Mouse (Mus musculus) spleen, postnatal 14 days (tissue): Measurements from ENCODE around the gene Zfp69.

ENCODE experiments used
- DNase-seq, 2 experiments: peaks; one replicate each; pipeline ENCODE4 v3.0.0; 2021 to 2022; ENCODE audit warnings: low spot score in 2 of 2

Gene Zfp69

DNA sequence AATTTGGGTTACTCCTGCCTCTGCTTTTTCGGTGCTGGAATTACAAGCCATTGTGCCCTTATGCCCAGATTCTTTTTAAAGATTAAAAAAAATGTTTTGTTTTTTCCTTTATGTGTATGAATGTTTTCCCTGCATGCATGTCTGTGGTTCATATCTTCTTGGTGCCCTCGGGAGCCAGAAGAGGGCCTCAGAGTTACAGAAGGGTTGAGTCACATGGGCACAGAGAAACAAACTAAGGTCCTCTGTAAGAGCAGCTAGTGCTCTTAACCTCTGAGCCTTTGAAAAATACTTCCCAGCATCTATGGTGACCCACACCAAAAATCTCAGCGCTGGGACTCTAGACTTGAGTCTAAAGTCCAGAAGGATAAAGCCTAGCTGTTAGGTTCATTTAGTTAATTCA, 26.1 kb downstream of the Zfp69 start:
- no peak for DNase-seq

DNA sequence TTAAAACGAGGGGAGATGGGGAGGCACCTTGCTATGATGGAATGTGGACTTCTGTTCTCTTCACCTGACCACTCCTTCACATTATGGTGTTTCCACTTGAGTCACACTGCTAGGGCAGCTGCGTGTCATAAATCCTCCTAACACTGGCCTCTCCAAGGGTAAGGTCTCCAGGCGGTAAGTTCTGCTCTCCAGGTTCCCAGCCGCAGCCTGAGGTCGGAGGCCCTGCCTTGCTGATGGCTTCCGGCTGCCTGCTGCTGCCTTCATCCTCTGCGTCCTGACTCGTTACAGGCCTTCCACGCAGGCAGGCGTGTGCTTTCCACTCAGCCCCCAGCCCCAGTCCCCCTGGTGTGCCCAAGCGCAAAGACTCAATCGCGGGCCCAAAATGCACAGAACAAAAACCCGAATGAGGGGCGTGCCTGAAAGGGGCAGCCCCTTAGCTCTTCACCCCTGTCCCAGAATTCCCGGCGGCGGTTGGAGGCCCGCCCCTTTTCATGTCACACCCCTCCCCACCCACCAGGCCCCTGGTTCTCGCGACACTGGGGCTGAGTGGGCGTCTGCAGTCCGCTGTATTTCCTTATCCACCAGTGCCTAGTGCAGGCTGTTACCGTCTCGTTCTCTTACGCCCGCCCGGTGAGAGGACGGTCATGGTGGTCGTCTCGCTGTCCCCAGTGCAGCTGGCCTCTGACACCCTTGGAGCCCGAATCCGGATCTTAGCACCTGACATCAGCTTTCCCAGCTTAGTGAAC, 26.8 kb downstream of the Zfp69 start, which contains the start of gene Exo5:
Gene Exo5 (minus strand): TSS at position 464 of the 746 bp plus-strand sequence.
- peak; percentile 74 to 89 for DNase-seq

- no peak for DNase-seq
Observed at GRCm38 (mm10) chr4:120921461-120921860, 30.0 kb downstream of the Zfp69 start.

DNA sequence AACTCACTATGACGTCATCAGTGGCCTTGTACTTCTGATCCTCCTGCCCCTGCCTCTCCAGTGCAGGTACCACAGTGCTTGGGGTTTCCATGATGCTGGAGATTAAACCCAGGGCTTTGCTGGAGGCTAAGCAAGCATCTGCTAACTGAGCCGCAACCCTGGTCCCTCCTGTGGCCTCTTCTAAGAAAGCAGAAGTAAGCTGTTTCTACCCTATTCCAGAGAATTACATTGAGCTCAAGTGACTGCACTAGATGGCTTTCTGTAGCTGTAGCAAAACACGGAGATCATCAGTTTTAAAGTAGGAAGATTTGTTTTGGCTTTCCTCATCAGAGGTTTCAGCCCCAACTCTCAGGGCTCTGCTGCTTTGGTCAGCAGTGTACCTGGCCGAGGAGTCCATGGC, 37.0 kb downstream of the Zfp69 start:
- DNase-seq = no peak

DNA sequence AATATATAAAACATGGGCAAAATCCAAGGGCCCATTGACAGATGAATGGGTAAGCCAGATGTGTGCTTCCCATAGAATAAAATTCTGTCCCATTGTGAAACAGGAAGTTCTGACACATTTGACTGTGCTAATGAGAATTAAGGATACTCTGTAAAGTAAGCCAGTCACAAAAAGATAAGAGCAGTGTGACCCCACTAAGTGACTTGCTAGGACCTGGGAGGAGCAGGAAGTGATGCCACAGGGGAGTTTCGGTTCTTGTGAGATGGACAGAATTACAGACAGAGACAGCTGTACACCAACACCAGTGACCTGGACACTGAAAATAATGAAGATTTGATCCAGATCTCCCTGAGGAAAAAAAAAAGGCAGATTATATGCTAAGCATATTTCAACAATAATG, 37.6 kb downstream of the Zfp69 start:
- no peak for DNase-seq

- no peak for DNase-seq
Observed at GRCm38 (mm10) chr4:120913443-120913842, 38.1 kb downstream of the Zfp69 start.

DNA sequence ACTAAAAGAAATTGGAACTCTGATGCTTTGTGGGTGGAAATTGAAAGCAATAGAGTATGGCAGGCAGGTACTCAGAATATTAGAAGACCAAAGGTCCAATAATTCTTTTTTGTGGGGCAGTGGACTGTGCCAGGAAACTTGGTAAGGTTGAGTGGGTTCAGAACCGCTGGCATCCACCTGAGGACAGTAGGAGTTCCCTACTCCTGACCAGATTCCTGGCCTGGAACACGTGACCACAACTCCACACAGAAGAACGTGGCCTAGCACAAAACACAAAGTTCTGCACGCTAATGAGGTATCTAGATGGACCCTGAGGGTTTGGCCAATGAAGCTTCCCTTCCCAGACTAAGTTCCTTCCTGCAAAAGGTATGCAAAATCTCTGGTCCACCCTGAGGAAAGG, 38.6 kb downstream of the Zfp69 start:
- DNase-seq = no peak

- no peak for DNase-seq
Observed at GRCm38 (mm10) chr4:120911086-120911485, 40.4 kb downstream of the Zfp69 start.

DNA sequence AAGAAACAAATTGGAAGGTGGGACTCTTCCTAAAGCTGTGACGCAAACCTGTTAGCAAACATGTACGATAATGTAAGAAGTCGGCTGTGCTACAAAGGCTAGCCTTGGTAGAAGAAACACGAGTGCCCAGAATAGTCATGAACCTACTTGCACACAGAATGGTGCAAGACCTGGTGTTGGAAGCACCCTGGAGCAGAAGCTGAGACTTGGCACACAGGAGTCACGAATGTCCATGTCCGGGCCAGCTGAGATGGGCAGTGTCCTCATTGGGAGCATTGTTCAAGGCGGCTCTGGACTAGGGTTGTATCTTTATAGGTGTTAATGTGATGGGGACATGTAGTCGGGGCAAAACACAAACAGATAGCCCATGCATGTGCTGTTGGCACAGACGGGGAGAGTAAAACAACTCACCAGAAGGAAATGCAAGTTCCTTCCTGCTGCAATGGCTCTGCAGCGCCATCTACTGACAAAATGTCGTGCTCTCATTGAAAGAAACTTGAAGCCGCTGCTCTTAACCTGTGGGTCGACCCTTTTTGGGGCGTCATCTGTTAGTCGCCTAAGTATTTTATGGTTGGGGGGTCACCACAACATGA, 41.8 kb downstream of the Zfp69 start:
- peak in 1 of 2 experiments; percentile 50 for DNase-seq

DNA sequence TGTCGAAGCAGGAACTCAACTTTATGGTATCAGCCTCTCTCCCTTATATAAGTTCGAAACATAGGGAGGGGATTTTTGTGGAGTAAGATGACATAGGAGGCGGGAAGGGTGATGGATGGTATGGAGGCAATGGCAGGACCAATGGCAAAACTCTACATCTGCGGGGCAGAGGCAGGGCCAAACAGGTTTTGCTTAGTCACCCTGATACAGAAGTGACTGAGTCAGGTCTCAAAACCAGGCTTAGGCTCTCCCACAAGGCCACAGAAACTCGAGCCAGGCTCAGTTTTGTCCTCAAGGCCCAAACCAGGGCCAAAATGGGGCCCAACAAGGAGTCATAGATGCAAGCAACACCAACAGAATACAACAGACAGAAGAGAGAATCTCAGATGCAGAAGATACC, 45.9 kb downstream of the Zfp69 start:
- no peak for DNase-seq

GRCm38 (mm10) chr4:120904533-120904932, 47.0 kb downstream of the Zfp69 start:
- DNase-seq = no peak

DNA sequence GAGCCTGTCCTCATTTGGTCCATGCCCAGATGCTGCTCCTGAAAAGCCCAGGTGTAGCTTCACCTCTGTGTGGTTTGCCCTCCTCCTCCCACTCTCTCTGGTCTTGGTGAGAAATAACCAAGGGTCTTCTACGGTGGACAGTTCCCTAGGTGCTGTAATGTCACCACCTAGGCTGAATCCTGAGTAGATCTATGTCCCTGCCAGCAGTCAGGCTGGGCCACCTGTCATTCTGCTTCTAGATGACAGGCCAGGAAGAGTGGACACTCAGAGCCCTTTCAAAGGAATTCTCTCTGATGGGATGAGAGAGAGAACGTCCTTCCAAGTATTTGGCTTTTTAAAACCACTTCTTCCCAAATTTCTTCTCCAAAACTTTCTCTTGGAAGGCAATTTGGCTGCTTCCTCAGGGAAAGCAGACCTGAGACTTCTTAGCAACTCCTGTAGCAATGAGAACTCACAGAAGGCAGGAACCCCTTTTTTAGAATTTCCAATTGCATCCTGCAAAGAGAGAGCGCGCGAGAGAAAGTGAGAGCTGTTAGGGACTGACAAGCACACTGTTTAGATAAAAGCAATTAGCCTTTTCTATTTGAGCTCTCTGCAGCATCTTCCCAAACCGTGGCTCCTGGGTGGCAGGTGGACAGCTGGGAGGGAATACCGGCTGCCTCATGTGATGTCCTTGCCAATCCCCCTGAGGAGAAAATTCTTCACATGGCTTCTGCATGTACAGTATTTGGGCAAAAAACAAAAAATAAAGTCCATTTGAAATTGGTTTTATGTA, 55.5 kb downstream of the Zfp69 start:
- no peak for DNase-seq

DNA sequence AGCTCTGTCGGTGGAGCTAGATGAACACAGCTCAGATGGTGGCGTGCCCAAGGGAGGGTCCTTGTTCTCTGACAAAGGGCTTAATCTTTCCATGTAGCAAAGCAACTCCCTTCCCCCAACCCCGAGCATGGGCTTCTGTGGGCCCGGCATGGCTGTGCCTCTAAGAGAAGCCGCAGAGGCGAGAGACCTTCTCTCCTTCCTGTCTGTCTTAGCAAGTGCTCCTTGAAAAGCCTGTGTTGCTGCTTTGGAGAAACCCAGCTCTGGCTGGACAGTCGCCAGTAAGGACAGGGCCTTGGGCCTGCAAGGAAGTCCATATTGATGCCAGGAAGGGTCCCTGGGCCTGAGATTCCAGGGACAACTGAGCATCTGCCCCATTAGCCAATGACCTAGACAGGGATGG, 56.3 kb downstream of the Zfp69 start:
- DNase-seq = no peak

- DNase-seq = no peak
Observed at GRCm38 (mm10) chr4:120894584-120894983, 56.9 kb downstream of the Zfp69 start.

DNA sequence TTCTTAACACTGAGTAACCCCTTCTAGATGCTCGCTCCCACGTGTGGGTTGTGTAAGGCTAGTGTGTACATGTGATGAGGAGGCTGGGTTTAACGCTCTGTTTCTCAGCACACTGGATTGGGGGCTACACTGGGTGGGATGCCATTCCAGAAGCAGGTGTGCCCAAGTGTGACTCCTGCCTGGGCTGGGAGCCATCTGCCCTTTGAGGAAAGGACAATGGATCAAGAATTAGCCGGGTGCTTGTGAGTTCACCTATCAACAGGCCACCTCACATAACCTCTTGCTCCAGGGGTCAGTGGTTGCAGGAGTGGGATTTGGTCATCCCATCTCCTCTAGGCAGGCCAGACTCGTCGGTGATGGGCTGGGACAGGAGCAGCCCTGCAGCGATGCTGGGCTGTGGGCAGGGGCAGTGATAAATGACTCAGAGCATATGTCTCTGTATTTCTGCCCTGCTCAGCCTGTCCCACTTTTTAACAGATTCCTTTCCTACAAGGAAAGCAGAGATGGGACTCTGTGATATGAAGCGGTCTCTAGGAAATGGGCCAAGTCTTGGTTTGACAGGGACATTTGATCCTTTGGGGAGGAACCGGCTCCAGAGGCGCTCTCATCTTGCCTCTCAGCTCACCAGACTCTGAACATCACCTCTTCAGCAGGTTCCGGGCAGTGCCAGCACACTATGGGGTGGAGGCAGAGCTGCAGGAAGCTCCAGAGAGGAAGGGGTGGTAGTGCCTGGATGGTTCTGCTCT, 57.7 kb downstream of the Zfp69 start:
- DNase-seq = no peak

DNA sequence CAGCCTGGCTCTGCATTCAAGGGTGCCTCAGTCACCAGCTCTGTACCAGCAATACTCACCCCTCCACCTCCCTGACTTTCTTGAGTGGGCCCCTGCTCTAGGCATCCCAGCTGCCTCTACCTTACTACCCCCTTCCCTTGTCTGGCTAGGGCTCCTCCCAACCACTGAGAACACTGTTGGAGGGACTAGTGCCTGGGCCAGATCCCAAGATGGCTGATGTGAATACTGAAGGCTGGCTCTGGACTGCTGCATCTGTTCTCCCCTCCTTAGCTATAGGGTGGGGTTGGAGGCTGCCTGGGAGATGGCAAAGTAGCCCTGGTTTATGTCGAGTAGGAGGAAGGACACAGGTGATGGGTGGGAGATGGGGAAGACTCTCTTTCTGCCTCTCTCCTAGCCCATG, 59.0 kb downstream of the Zfp69 start:
- no peak for DNase-seq

DNA sequence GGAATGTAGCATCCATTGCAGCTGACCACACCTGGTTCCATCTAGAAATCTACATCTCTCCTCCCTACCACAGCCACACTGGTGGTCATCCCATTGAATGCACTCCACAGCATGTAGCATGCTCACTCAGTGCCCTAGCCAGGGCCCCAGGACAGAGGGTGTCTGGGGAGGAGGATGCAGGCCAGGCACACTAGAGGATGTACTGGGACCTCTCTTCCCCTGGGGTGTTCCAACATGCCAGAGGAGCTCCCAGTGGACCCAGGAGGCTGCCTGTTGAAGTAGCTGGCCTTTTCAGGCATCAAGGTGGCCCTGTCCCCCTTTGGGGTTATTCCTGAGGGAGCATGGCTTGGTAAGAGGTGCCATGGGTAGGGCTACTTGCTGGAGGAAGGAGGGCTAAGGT, 59.5 kb downstream of the Zfp69 start:
- no peak for DNase-seq

DNA sequence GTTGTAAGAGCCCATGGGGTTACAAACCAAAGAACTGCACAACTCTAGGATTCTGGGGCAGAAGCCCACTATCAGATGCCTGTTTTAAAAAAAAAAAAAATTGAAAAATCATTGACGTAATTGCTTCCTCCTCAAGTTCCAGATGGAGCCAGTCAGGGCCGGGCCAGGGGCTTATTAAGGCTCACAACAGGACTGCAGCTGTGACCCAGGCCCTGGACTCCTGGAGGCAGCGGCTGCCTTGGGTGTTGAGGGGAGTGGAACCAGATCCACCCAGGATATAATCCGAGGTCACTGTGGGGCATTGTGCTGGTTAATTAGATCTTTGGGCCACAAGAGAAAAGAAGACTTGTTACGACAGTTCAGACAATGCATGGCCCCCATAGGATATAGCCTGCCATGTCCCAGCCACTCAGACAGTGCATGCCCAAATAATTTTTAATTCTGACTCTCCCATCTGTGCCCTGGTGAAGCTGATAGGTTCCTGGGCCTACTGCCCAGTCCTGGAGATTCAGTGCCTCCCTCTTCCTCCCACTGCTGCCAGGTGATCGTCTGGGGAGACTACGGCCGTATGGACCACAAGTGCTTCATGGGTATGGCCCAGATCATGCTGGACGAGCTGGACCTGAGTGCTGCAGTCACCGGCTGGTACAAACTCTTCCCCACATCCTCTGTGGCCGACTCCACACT, 60.6 kb downstream of the Zfp69 start:
- no peak for DNase-seq

DNA sequence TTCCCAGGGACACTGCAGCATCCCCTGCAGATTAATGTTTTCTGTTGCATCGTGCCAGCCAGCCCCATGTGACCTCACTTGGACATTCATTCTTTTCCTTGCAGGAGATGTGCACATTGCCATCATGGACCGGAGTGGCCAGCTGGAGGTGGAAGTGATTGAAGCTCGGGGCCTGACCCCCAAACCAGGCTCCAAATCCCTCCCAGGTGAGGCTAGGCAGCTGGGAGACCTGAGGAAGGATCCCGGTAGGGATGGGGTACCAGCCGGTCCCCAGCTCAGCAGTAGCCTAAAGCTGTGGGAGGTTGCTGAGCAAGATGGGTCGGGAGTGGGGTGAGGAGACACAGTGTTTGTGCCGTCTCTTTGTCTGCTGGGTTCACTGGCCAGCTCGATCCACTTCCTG, 62.6 kb downstream of the Zfp69 start:
- DNase-seq = no peak

DNA sequence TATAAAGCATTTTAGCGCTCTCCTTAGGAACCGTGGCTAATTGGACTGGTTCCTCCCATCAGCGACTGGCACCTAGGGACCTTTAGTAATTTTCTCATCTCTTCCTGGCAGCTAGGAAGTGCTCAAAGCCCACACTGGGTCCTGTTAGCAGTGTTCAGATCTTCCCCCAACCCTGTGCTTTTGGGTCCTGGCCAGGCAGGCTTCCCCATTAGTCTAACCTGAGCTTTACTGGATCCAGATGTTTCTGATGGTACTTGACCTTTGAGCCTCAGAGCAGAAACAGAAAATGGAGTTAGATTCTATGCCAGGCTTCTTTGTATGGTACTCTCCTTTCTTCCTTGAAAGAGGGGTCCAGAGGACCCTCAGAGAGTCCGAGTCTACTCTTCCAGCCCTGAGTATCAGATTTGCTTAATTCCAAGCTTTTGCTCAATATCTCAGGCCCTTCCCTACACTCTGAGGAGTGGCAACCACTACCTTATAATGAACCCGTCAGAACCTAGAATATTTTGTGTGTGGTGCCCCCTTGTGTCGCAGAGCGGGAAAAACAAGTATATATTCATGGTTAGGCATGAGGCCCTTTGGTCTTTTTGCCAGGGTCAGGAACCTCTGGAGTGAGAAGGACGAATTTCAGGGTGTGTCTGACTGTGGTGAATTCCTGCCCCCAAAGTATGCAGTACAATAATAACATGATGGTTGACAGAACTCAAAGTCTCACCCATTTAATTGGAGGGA, 64.0 kb downstream of the Zfp69 start:
- DNase-seq = peak in 1 of 2 experiments; percentile 25

- DNase-seq = no peak
Observed at GRCm38 (mm10) chr4:120886811-120887210, 64.7 kb downstream of the Zfp69 start.
